Mouse (Mus musculus) small intestine, adult 2 months (tissue): ENCODE results near the gene Vmn1r44.

Source experiments
- CTCF ChIP-seq: fragments of 200-500 bp; IDR thresholded peaks from 2 replicates; pipeline ENCODE4 v1.5.1; 2012; ENCODE audit warnings: low read depth, mild to moderate bottlenecking, control low read depth, inconsistent platforms, low read length, moderate library complexity, mixed read lengths; ENCODE audit not compliant: insufficient replicate concordance, insufficient read length; ENCODE audit errors: extremely low read depth
- POLR2A ChIP-seq: fragments of 200-500 bp; IDR thresholded peaks from 2 replicates; pipeline ENCODE4 v1.6.1; 2012; ENCODE audit warnings: low read depth, mild to moderate bottlenecking, control low read depth, inconsistent platforms, low read length, moderate library complexity

GRCm38 (mm10) chr6:89876963-89877362 is 6.5 kb upstream of the Vmn1r44 start:
- TF ChIP-seq CTCF: no peak
- TF ChIP-seq POLR2A: no peak
